Mouse (Mus musculus) CH12.LX (cell line): ENCODE measurements around the gene AC129217.1. TPM values are rescaled to one million over a fixed set of nuclear protein-coding genes. Genes with fewer than 3 reads are reported as not detected.
A peak's percentile ranks its signal among the peaks of the same experiment; 100 is the strongest.

Experiments
- DNase-seq: peaks from one replicate; pipeline ENCODE4 v3.0.0-alpha.2; 2013; ENCODE audit errors: extremely low read depth
- H3K27ac ChIP-seq: 2 replicates; pipeline ENCODE4 v1.5.1; 2012; ENCODE audit warnings: low read depth, mild to moderate bottlenecking, control low read depth, moderate library complexity; ENCODE audit not compliant: insufficient read depth
- H3K27me3 ChIP-seq: replicated peaks from 2 replicates; pipeline ENCODE3; 2012; ENCODE audit warnings: inconsistent platforms
- H3K36me3 ChIP-seq, 2 experiments: replicated peaks in 1 of 2; 2 replicates each; pipeline versions ENCODE3 to v1.6.1; 2012; ENCODE audit warnings: inconsistent platforms in 1 of 2, low read length in 1 of 2, mild to moderate bottlenecking in 1 of 2, mixed read lengths in 1 of 2, moderate library complexity in 1 of 2; ENCODE audit not compliant: control insufficient read depth in 1 of 2, insufficient read depth in 1 of 2
- H3K4me1 ChIP-seq, 2 experiments: 2 replicates each; pipeline ENCODE4 v1.6.1; 2012; ENCODE audit warnings: inconsistent platforms in 1 of 2, moderate library complexity in 1 of 2; ENCODE audit not compliant: insufficient read depth in 2 of 2, control insufficient read depth in 1 of 2
- H3K4me2 ChIP-seq: 2 replicates; pipeline ENCODE4 v1.6.1; 2012; ENCODE audit warnings: low read depth, mild to moderate bottlenecking, control low read depth; ENCODE audit not compliant: poor library complexity, insufficient read depth, severe bottlenecking
- H3K4me3 ChIP-seq, 3 experiments: fragments of 150-350 bp in 1 of 3; sonication (generic) in 1 of 3; replicated peaks in 1 of 3; 2 replicates each; pipeline versions ENCODE3 to v1.5.1; 2011 to 2012; ENCODE audit warnings: low read depth in 2 of 3, low read length in 2 of 3, mild to moderate bottlenecking in 2 of 3, moderate library complexity in 2 of 3, control low read depth in 1 of 3, improper control_type of control experiment in 1 of 3, inconsistent platforms in 1 of 3, mixed read lengths in 1 of 3; ENCODE audit not compliant: poor library complexity in 1 of 3
- H3K79me2 ChIP-seq: replicated peaks from 2 replicates; pipeline ENCODE4 v1.6.1; 2012; ENCODE audit warnings: mild to moderate bottlenecking, moderate library complexity; ENCODE audit not compliant: control insufficient read depth, poor library complexity, insufficient read depth, severe bottlenecking; ENCODE audit errors: extremely low read depth
- H3K9ac ChIP-seq: 2 replicates; pipeline ENCODE4 v1.6.1; 2012; ENCODE audit warnings: low read depth, mild to moderate bottlenecking, control low read depth, moderate library complexity; ENCODE audit not compliant: insufficient read depth
- H3K9me3 ChIP-seq: replicated peaks from 2 replicates; pipeline ENCODE3; 2012; ENCODE audit warnings: low read length, inconsistent platforms, mixed read lengths
- CHD2 ChIP-seq: IDR thresholded peaks from 2 replicates; pipeline ENCODE4 v1.6.1; 2011; ENCODE audit warnings: low read length, improper control_type of control experiment
- CTCF ChIP-seq, 2 experiments: IDR thresholded peaks in 1 of 2; conservative IDR thresholded peaks in 1 of 2; 2 replicates each; pipeline ENCODE4 v1.5.1; 2011 to 2012; ENCODE audit warnings: low read depth in 2 of 2, low read length in 2 of 2, improper control_type of control experiment in 1 of 2, inconsistent platforms in 1 of 2, mild to moderate bottlenecking in 1 of 2, moderate library complexity in 1 of 2
- E2F4 ChIP-seq: IDR thresholded peaks from 2 replicates; pipeline ENCODE4 v1.6.1; 2011; ENCODE audit warnings: low read depth, low read length, improper control_type of control experiment; ENCODE audit not compliant: insufficient replicate concordance
- EP300 ChIP-seq: IDR thresholded peaks from 2 replicates; pipeline ENCODE4 v1.6.1; 2011; ENCODE audit warnings: low read length, improper control_type of control experiment
- JUND ChIP-seq: conservative IDR thresholded peaks from 2 replicates; pipeline ENCODE4 v1.6.1; 2011; ENCODE audit warnings: low read depth, low read length, improper control_type of control experiment
- KAT2A ChIP-seq: IDR thresholded peaks from 2 replicates; pipeline ENCODE4 v1.6.1; 2012; ENCODE audit warnings: low read length, improper control_type of control experiment, inconsistent platforms; ENCODE audit not compliant: insufficient replicate concordance
- MAX ChIP-seq: IDR thresholded peaks from 2 replicates; pipeline ENCODE4 v1.6.1; 2011; ENCODE audit warnings: low read length, improper control_type of control experiment
- MAZ ChIP-seq: IDR thresholded peaks from 2 replicates; pipeline ENCODE4 v1.6.1; 2012; ENCODE audit warnings: low read depth, mild to moderate bottlenecking, inconsistent platforms, low read length, improper control_type of control experiment, moderate library complexity
- MEF2A ChIP-seq: IDR thresholded peaks from 2 replicates; pipeline ENCODE4 v1.6.1; 2014; ENCODE audit warnings: low read depth, mild to moderate bottlenecking, inconsistent platforms, low read length, improper control_type of control experiment, borderline replicate concordance
- MYC ChIP-seq: IDR thresholded peaks from 2 replicates; pipeline ENCODE4 v1.6.1; 2011; ENCODE audit warnings: low read depth, mild to moderate bottlenecking, improper control_type of control experiment, low read length
- POLR2A ChIP-seq: IDR thresholded peaks from 2 replicates; pipeline ENCODE4 v1.6.1; 2011; ENCODE audit warnings: low read depth, mild to moderate bottlenecking, improper control_type of control experiment, low read length
- RAD21 ChIP-seq: IDR thresholded peaks from 2 replicates; pipeline ENCODE4 v1.6.1; 2011; ENCODE audit warnings: low read depth, mild to moderate bottlenecking, low read length, improper control_type of control experiment, moderate library complexity
- SIN3A ChIP-seq: IDR thresholded peaks from 2 replicates; pipeline ENCODE4 v1.6.1; 2012; ENCODE audit warnings: low read length, improper control_type of control experiment, inconsistent platforms
- TBP ChIP-seq: conservative IDR thresholded peaks from 2 replicates; pipeline ENCODE4 v1.6.1; 2011; ENCODE audit warnings: low read depth, low read length, improper control_type of control experiment
- TCF12 ChIP-seq: IDR thresholded peaks from 2 replicates; pipeline ENCODE4 v1.6.1; 2014; ENCODE audit warnings: low read depth, mild to moderate bottlenecking, inconsistent platforms, low read length, improper control_type of control experiment
- USF1 ChIP-seq: IDR thresholded peaks from 2 replicates; pipeline ENCODE4 v1.6.1; 2014; ENCODE audit warnings: low read depth, mild to moderate bottlenecking, inconsistent platforms, low read length, improper control_type of control experiment
- ZKSCAN1 ChIP-seq: IDR thresholded peaks from 2 replicates; pipeline ENCODE4 v1.6.1; 2012; ENCODE audit warnings: low read depth, inconsistent platforms, low read length, improper control_type of control experiment, borderline replicate concordance
- ZMIZ1 ChIP-seq: IDR thresholded peaks from 2 replicates; pipeline ENCODE4 v1.6.1; 2012; ENCODE audit warnings: low read depth, mild to moderate bottlenecking, inconsistent platforms, low read length, improper control_type of control experiment
- ZNF384 ChIP-seq: IDR thresholded peaks from 2 replicates; pipeline ENCODE4 v1.6.1; 2012; ENCODE audit warnings: low read depth, low read length, improper control_type of control experiment, inconsistent platforms
- dilution Hi-C: fragments of 300-500 bp; cut with MboI; formaldehyde crosslinking; loops from 2 replicates; pipeline ENCODE4 v1.14.3; 2020; ENCODE audit warnings: low sequenced_read_pairs; ENCODE audit not compliant: extremely low pct_unique_long_range_greater_than_20kb, extremely low pct_ligation_motif_present
- in situ Hi-C: fragments of 300-500 bp; cut with MboI; formaldehyde crosslinking; loops from 3 replicates; pipeline ENCODE4 v1.14.3; 2019; ENCODE audit warnings: low sequenced_read_pairs, low pct_ligation_motif_present, low pct_unique_long_range_greater_than_20kb, mixed read lengths
- polyA plus RNA-seq: library from polyadenylated mRNA; unstranded; fragments of >175 nt; gene quantifications from 2 replicates; pipeline ENCODE4 v1.2.1, GENCODE M21; 2012; ENCODE audit warnings: low read depth; ENCODE audit not compliant: insufficient read length
- total RNA-seq, 2 experiments: library from RNA; depleted of rRNA; stranded (reverse); fragments of 300-350 nt in 1 of 2; fragments of >200 nt in 1 of 2; gene quantifications; 2 replicates each; pipeline ENCODE4 v1.2.3; 2012 to 2014

The AC129217.1 gene
- total and polyA plus RNA-seq, 3 experiments = 0.25 to 77.4 (median 5.1) TPM

DNA sequence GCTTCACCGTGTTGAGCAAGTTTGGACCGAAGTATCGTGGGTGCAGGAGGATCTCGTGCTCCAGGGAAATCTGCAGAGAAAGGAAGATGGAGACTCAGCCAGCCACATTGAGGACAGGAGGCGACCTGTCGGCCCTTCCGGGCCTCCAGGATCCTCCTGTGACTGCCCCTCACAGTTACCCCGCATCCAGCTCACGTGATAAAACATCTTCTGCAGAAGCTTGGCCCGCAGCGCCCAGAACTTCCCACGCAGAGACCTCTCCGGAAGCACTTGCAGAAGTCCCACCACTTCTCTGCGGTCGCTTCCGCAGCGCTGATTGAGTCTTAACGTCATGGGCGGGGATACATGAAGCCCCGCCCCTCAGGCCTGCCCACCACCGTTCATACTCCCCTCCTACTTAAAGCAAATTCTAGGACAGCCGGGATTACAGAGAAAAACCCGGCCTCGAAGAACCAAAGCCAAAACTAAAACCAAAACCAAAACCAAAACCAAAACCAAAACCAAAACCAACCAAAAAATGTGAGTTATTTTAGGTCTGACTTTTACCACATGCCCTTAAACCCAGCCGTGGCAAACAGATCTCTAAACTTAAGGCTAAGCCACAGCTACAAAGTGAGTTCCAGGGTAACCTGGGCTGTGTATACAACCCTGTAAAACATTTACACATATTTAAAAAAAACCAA is 31.2 kb upstream of the AC129217.1 start, which contains the start of gene Polr2g (continued):
- peak; percentile 65; the same call in 1 of the 2 replicates for TF ChIP-seq CHD2
- TF ChIP-seq POLR2A = peak; percentile 95
- TF ChIP-seq RAD21 = no peak
- TF ChIP-seq CTCF (conservative IDR thresholded peaks at IDR 0.05 in 1 of 2, IDR thresholded peaks at IDR 0.05 in 1 of 2; ENCODE audit: low read depth in 2 of 2, low read length in 2 of 2) = no peak
- peak; percentile 30 for TF ChIP-seq USF1
- TF ChIP-seq ZKSCAN1 = no peak
- peak; percentile 72; the same call in 1 of the 2 replicates for TF ChIP-seq ZMIZ1
- peak; percentile 96 for TF ChIP-seq TCF12
- peak; percentile 97 for TF ChIP-seq TBP
- no peak for TF ChIP-seq MAZ
- TF ChIP-seq E2F4 = no peak; the same call in 1 of the 2 replicates
- TF ChIP-seq MEF2A = peak; percentile 93
- peak; percentile 66; the same call in 1 of the 2 replicates for TF ChIP-seq KAT2A
- peak; percentile 94 for TF ChIP-seq SIN3A

GRCm38 (mm10) chr19:8798947-8799315 is 30.6 kb upstream of the AC129217.1 start:
- H3K4me1 ChIP-seq = peaks cover 7 to 26% of the 10 kb centered on the region in 2 experiments
- H3K27ac ChIP-seq = peak overlapping the region; percentile 54

More at GRCm38 (mm10) chr19:8798947-8799315, 30.6 kb upstream of the AC129217.1 start:
- peak overlapping the region; percentile 23; the same call in 1 of the 2 replicates for H3K4me2 ChIP-seq
- in situ Hi-C loops = no loop called here
- no peak for DNase-seq
- dilution Hi-C loops = no loop called here
- H3K9me3 ChIP-seq = peaks cover 5% of the 10 kb centered on the region
- peaks cover 16 to 30% of the 10 kb centered on the region in 2 experiments for H3K36me3 ChIP-seq
- no peaks in the 10 kb centered on the region for H3K27me3 ChIP-seq
- TF ChIP-seq MAX (no peak), JUND (0 out of 2 replicates have a peak, but pooled peaks have one; percentile 4), EP300 (0 out of 2 replicates have a peak, but pooled peaks have one; percentile 0), ZNF384 (peak; percentile 34; the same call in 1 of the 2 replicates), CTCF (conservative IDR thresholded peaks at IDR 0.05 in 1 of 2, IDR thresholded peaks at IDR 0.05 in 1 of 2; ENCODE audit: low read depth in 2 of 2, low read length in 2 of 2) (peak in 1 of 2 experiments; percentile 16; a peak in 1 of 4 replicates), MYC (peak; percentile 4; the same call in 1 of the 2 replicates)
- H3K4me3 ChIP-seq = peak overlapping the region in 1 of 3 experiments; percentile 37
- H3K79me2 ChIP-seq = peaks cover 32% of the 10 kb centered on the region
- no peak overlapping the region for H3K9ac ChIP-seq
